Mouse (Mus musculus) frontal cortex, adult 2 months (tissue): ENCODE results near the gene Fhod1. TPM values are rescaled to one million over a fixed set of nuclear protein-coding genes. Genes with fewer than 3 reads are reported as not detected.
A peak's percentile ranks its signal among the peaks of the same experiment; 100 is the strongest.

Experiments
- DNase-seq, 2 experiments: peaks; one replicate each; pipeline ENCODE4 v3.0.0; 2022; ENCODE audit warnings: low spot score in 1 of 2; ENCODE audit errors: extremely low spot score in 1 of 2
- polyA plus RNA-seq: library from polyadenylated mRNA; depleted of rRNA; stranded (reverse); fragments of >200 nt; gene quantifications from 2 replicates; pipeline ENCODE4 v1.2.3, GENCODE M21; 2012; rRNA removed

Fhod1 gene
- 3.8 and 4.2 TPM in 2 replicates for polyA plus RNA-seq

GRCm38 (mm10) chr8:105347428-105348221 lies at the start of gene Fhod1:
Gene Fhod1 (minus strand): TSS chr8:105347953.
- DNase-seq, result peak; percentile 77 to 89

- no peak for DNase-seq
These were observed 46.2 kb upstream of the Fhod1 start for GRCm38 (mm10) chr8:105393915-105394314.

GRCm38 (mm10) chr8:105393089-105393787 lies 45.5 kb upstream of the Fhod1 start:
- DNase-seq, result no peak

GRCm38 (mm10) chr8:105389096-105389495 lies 41.3 kb upstream of the Fhod1 start:
- DNase-seq, result no peak

GRCm38 (mm10) chr8:105387151-105387550 lies 39.4 kb upstream of the Fhod1 start:
- no peak for DNase-seq

- DNase-seq, result no peak
These were observed 36.3 kb upstream of the Fhod1 start for GRCm38 (mm10) chr8:105384070-105384469.

- DNase-seq, result no peak
These were observed 32.6 kb upstream of the Fhod1 start for GRCm38 (mm10) chr8:105380308-105380707.

GRCm38 (mm10) chr8:105378673-105379072 lies 30.9 kb upstream of the Fhod1 start:
- DNase-seq, result no peak

GRCm38 (mm10) chr8:105374513-105374966 lies 26.8 kb upstream of the Fhod1 start:
- peak in 1 of 2 experiments; percentile 21 for DNase-seq

GRCm38 (mm10) chr8:105373032-105373431 lies 25.3 kb upstream of the Fhod1 start, which contains the start of gene Plekhg4:
Gene Plekhg4 (plus strand): TSS chr8:105373274.
- no peak for DNase-seq

GRCm38 (mm10) chr8:105372473-105372872 lies 24.7 kb upstream of the Fhod1 start:
- DNase-seq, result no peak

GRCm38 (mm10) chr8:105367107-105367506 lies 19.4 kb upstream of the Fhod1 start:
- DNase-seq, result no peak

- no peak for DNase-seq
These were observed 14.3 kb upstream of the Fhod1 start for GRCm38 (mm10) chr8:105361751-105362702.

GRCm38 (mm10) chr8:105359646-105360045 lies 11.9 kb upstream of the Fhod1 start:
- DNase-seq, result no peak

GRCm38 (mm10) chr8:105359208-105359607 lies 11.5 kb upstream of the Fhod1 start:
- DNase-seq, result no peak

GRCm38 (mm10) chr8:105356681-105357080 lies 8.9 kb upstream of the Fhod1 start:
- no peak for DNase-seq

- DNase-seq, result no peak
These were observed 7.6 kb upstream of the Fhod1 start for GRCm38 (mm10) chr8:105355179-105356024.

- no peak for DNase-seq
These were observed 6.8 kb upstream of the Fhod1 start for GRCm38 (mm10) chr8:105354549-105354948.

- DNase-seq, result no peak
These were observed 5.9 kb upstream of the Fhod1 start for GRCm38 (mm10) chr8:105353583-105354135.
